Mouse (Mus musculus): ENCODE results near the gene Zfp853. TPM values are rescaled to one million over a fixed set of nuclear protein-coding genes. Genes with fewer than 3 reads are reported as not detected.
A peak's percentile ranks its signal among the peaks of the same experiment; 100 is the strongest.

Gene Zfp853
- polyA plus RNA-seq, 1 experiment from 2014 or later: not detected

DNA sequence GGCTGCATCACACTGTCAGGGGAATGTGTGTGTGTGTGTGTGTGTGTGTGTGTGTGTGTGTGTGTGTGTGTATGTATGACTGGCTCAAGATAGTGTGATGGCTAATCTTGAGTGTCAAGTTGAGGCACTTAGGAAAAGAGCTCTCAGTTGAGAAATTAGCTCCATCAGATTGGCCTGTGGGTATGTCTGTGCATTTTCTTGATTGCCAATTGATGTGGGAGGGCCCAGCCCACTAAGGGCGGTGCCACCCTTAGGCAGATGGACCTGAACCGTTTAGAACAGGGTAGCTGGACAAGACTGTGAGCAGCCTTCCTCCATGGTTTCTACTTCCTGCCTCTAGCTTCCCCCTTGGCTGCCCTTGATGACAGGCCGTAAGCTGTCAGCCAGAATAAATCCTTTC, 21.3 kb downstream of the Zfp853 start:
- 72% methylated on average over 3 of the region's 3 CpGs for WGBS
- Histone ChIP-seq H3K4me1 (ENCODE audit: control insufficient read depth, insufficient read depth, low read length) (no peaks in the 10 kb centered on the region; the same call in none of the 2 replicates), H3K9me3 (replicated peaks; ENCODE audit: control insufficient read depth, low read length) (no peaks in the 10 kb centered on the region), H3K36me3 (replicated peaks; ENCODE audit: control insufficient read depth, insufficient read depth, low read depth, low read length) (no peaks in the 10 kb centered on the region), H3K4me3 (ENCODE audit: low read depth, low read length) (no peak overlapping the region), H3K4me2 (ENCODE audit: low read depth, low read length) (no peak overlapping the region), H3K9ac (replicated peaks; ENCODE audit: low read length) (no peak overlapping the region), H3K27ac (replicated peaks; ENCODE audit: low read depth, low read length) (no peak overlapping the region), H3K27me3 (ENCODE audit: control insufficient read depth, insufficient read depth, low read length) (no peaks in the 10 kb centered on the region)
- ATAC-seq (replicated peaks; ENCODE audit: insufficient number of reproducible peaks, low FRiP score, low TSS enrichment, low read depth) (no peak), DNase-seq (ENCODE audit: low spot score) (no peak)

DNA sequence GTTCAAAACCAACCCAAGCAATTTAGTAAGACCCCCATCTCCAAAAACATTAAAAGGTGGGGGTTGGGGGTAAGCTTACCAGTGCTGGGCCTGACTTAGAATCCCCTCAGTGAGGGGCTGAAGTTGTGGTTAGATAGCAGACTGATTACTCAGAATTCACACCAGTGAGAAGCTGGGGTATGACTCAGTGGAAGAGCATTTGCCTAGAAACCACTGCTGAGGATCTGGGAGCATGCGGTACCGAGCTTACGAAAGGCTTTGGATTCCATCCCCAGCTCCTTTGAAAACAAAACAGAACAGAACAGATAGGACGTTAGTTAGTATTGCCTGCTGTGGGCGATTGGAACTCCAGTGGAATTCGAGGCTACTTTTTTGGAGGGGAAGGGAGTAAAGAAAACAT, 21.8 kb downstream of the Zfp853 start:
- Histone ChIP-seq H3K9ac (replicated peaks; ENCODE audit: low read length) (no peak overlapping the region), H3K27ac (replicated peaks; ENCODE audit: low read depth, low read length) (no peak overlapping the region), H3K9me3 (replicated peaks; ENCODE audit: control insufficient read depth, low read length) (no peaks in the 10 kb centered on the region), H3K36me3 (replicated peaks; ENCODE audit: control insufficient read depth, insufficient read depth, low read depth, low read length) (no peaks in the 10 kb centered on the region), H3K4me2 (ENCODE audit: low read depth, low read length) (no peak overlapping the region), H3K27me3 (ENCODE audit: control insufficient read depth, insufficient read depth, low read length) (no peaks in the 10 kb centered on the region), H3K4me1 (ENCODE audit: control insufficient read depth, insufficient read depth, low read length) (no peaks in the 10 kb centered on the region; the same call in none of the 2 replicates), H3K4me3 (ENCODE audit: low read depth, low read length) (no peak overlapping the region)
- WGBS: 87% methylated on average over 6 of the region's 6 CpGs
- ATAC-seq (replicated peaks; ENCODE audit: insufficient number of reproducible peaks, low FRiP score, low TSS enrichment, low read depth) (no peak), DNase-seq (ENCODE audit: low spot score) (no peak)

- Histone ChIP-seq H3K4me1 (ENCODE audit: control insufficient read depth, insufficient read depth, low read length) (no peaks in the 10 kb centered on the region; the same call in none of the 2 replicates), H3K4me3 (ENCODE audit: low read depth, low read length) (peak overlapping the region; percentile 96), H3K4me2 (ENCODE audit: low read depth, low read length) (peak overlapping the region; percentile 91), H3K27ac (replicated peaks; ENCODE audit: low read depth, low read length) (peak overlapping the region; percentile 65; the same call in 1 of the 2 replicates), H3K36me3 (replicated peaks; ENCODE audit: control insufficient read depth, insufficient read depth, low read depth, low read length) (no peaks in the 10 kb centered on the region), H3K27me3 (ENCODE audit: control insufficient read depth, insufficient read depth, low read length) (no peaks in the 10 kb centered on the region), H3K9me3 (replicated peaks; ENCODE audit: control insufficient read depth, low read length) (no peaks in the 10 kb centered on the region), H3K9ac (replicated peaks; ENCODE audit: low read length) (peak overlapping the region; percentile 94)
- WGBS: 4% methylated on average over 12 of the region's 12 CpGs
- peak; percentile 30; the same call in 1 of the 2 replicates for ATAC-seq (replicated peaks; ENCODE audit: insufficient number of reproducible peaks, low FRiP score, low TSS enrichment, low read depth)
- DNase-seq (ENCODE audit: low spot score): no peak
Measured at GRCm38 (mm10) chr5:143270151-143270519, 23.3 kb downstream of the Zfp853 start.

- H3K9me3 ChIP-seq (replicated peaks; ENCODE audit: control insufficient read depth, low read length): no peaks in the 10 kb centered on the region
- peak within 1 kb of the TSS; percentile 94 for H3K9ac ChIP-seq (replicated peaks; ENCODE audit: low read length)
- under 1% methylated on average over 76 of the region's 79 CpGs for WGBS
- ATAC-seq (replicated peaks; ENCODE audit: insufficient number of reproducible peaks, low FRiP score, low TSS enrichment, low read depth): peak; percentile 72
- H3K36me3 ChIP-seq (replicated peaks; ENCODE audit: control insufficient read depth, insufficient read depth, low read depth, low read length): no peaks in the 10 kb centered on the region
- H3K4me3 ChIP-seq (ENCODE audit: low read depth, low read length): peak within 1 kb of the TSS; percentile 96
- H3K4me1 ChIP-seq (ENCODE audit: control insufficient read depth, insufficient read depth, low read length): no peaks in the 10 kb centered on the region; the same call in none of the 2 replicates
- peak; percentile 75 for DNase-seq (ENCODE audit: low spot score)
- peak within 1 kb of the TSS; percentile 91 for H3K4me2 ChIP-seq (ENCODE audit: low read depth, low read length)
- peak within 1 kb of the TSS; percentile 65; the same call in 1 of the 2 replicates for H3K27ac ChIP-seq (replicated peaks; ENCODE audit: low read depth, low read length)
- H3K27me3 ChIP-seq (ENCODE audit: control insufficient read depth, insufficient read depth, low read length): no peaks in the 10 kb centered on the region
Measured at GRCm38 (mm10) chr5:143269363-143270150, 23.9 kb downstream of the Zfp853 start, which contains the start of gene Zfp316. Gene Zfp316, minus strand, starts transcription at chr5:143270022.

GRCm38 (mm10) chr5:143268985-143269362, 24.4 kb downstream of the Zfp853 start:
- H3K9me3 ChIP-seq (replicated peaks; ENCODE audit: control insufficient read depth, low read length): no peaks in the 10 kb centered on the region
- WGBS: 17% methylated on average over 8 of the region's 8 CpGs
- H3K9ac ChIP-seq (replicated peaks; ENCODE audit: low read length): peak overlapping the region; percentile 94
- DNase-seq (ENCODE audit: low spot score): no peak
- H3K4me2 ChIP-seq (ENCODE audit: low read depth, low read length): peak overlapping the region; percentile 91
- no peak overlapping the region for H3K27ac ChIP-seq (replicated peaks; ENCODE audit: low read depth, low read length)
- H3K4me1 ChIP-seq (ENCODE audit: control insufficient read depth, insufficient read depth, low read length): no peaks in the 10 kb centered on the region; the same call in none of the 2 replicates
- no peak for ATAC-seq (replicated peaks; ENCODE audit: insufficient number of reproducible peaks, low FRiP score, low TSS enrichment, low read depth)
- peak overlapping the region; percentile 96 for H3K4me3 ChIP-seq (ENCODE audit: low read depth, low read length)
- H3K27me3 ChIP-seq (ENCODE audit: control insufficient read depth, insufficient read depth, low read length): no peaks in the 10 kb centered on the region
- no peaks in the 10 kb centered on the region; the same call in 1 of the 2 replicates for H3K36me3 ChIP-seq (replicated peaks; ENCODE audit: control insufficient read depth, insufficient read depth, low read depth, low read length)

DNA sequence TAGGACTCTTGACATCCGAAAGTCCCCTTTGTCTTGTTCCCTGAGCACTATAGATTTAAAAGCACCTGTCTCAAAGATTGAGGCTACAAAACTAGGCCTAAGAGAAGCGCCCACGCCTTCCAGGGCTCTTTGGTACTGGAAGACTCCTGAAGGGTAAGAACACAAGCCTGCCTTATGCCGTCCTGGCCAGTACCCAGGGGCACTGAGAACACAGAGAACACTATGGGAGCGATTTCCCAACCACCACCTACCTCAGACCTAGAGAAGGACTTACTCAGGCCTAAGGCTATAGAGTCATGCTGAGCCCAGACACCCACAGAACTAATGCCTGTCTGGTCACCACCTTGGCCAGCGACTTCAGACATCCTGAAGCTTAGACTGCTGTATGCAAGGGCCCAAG, 26.6 kb downstream of the Zfp853 start:
- Histone ChIP-seq H3K4me2 (ENCODE audit: low read depth, low read length) (no peak overlapping the region), H3K36me3 (replicated peaks; ENCODE audit: control insufficient read depth, insufficient read depth, low read depth, low read length) (no peaks in the 10 kb centered on the region; the same call in none of the 2 replicates)
- WGBS: 86% methylated on average over 6 of the region's 6 CpGs

GRCm38 (mm10) chr5:143265409-143265808, 28.0 kb downstream of the Zfp853 start:
- H3K9me3 ChIP-seq (replicated peaks; ENCODE audit: control insufficient read depth, low read length): no peaks in the 10 kb centered on the region
- H3K36me3 ChIP-seq (replicated peaks; ENCODE audit: control insufficient read depth, insufficient read depth, low read depth, low read length): no peaks in the 10 kb centered on the region; the same call in none of the 2 replicates
- no peak overlapping the region for H3K9ac ChIP-seq (replicated peaks; ENCODE audit: low read length)
- ATAC-seq (replicated peaks; ENCODE audit: insufficient number of reproducible peaks, low FRiP score, low TSS enrichment, low read depth): no peak
- no peaks in the 10 kb centered on the region for H3K27me3 ChIP-seq (ENCODE audit: control insufficient read depth, insufficient read depth, low read length)
- WGBS: 75% methylated on average over 1 of the region's 1 CpGs
- no peak overlapping the region for H3K4me3 ChIP-seq (ENCODE audit: low read depth, low read length)
- H3K27ac ChIP-seq (replicated peaks; ENCODE audit: low read depth, low read length): no peak overlapping the region
- no peak for DNase-seq (ENCODE audit: low spot score)
- no peak overlapping the region for H3K4me2 ChIP-seq (ENCODE audit: low read depth, low read length)
- no peaks in the 10 kb centered on the region; the same call in none of the 2 replicates for H3K4me1 ChIP-seq (ENCODE audit: control insufficient read depth, insufficient read depth, low read length)

More for the DNA sequence above, 26.6 kb downstream of the Zfp853 start:
- Histone ChIP-seq H3K4me1 (ENCODE audit: control insufficient read depth, insufficient read depth, low read length) (no peaks in the 10 kb centered on the region; the same call in none of the 2 replicates), H3K9ac (replicated peaks; ENCODE audit: low read length) (no peak overlapping the region), H3K27me3 (ENCODE audit: control insufficient read depth, insufficient read depth, low read length) (no peaks in the 10 kb centered on the region), H3K9me3 (replicated peaks; ENCODE audit: control insufficient read depth, low read length) (no peaks in the 10 kb centered on the region), H3K4me3 (ENCODE audit: low read depth, low read length) (no peak overlapping the region), H3K27ac (replicated peaks; ENCODE audit: low read depth, low read length) (no peak overlapping the region)
- ATAC-seq (replicated peaks; ENCODE audit: insufficient number of reproducible peaks, low FRiP score, low TSS enrichment, low read depth): no peak
- no peak for DNase-seq (ENCODE audit: low spot score)

- Histone ChIP-seq H3K4me3 (ENCODE audit: low read depth, low read length) (no peak overlapping the region), H3K9ac (replicated peaks; ENCODE audit: low read length) (no peak overlapping the region), H3K27me3 (ENCODE audit: control insufficient read depth, insufficient read depth, low read length) (no peaks in the 10 kb centered on the region), H3K36me3 (replicated peaks; ENCODE audit: control insufficient read depth, insufficient read depth, low read depth, low read length) (no peaks in the 10 kb centered on the region; the same call in none of the 2 replicates), H3K4me1 (ENCODE audit: control insufficient read depth, insufficient read depth, low read length) (no peaks in the 10 kb centered on the region; the same call in none of the 2 replicates), H3K4me2 (ENCODE audit: low read depth, low read length) (no peak overlapping the region), H3K27ac (replicated peaks; ENCODE audit: low read depth, low read length) (no peak overlapping the region), H3K9me3 (replicated peaks; ENCODE audit: control insufficient read depth, low read length) (no peaks in the 10 kb centered on the region)
- DNase-seq (ENCODE audit: low spot score): no peak
- 88% methylated on average over 10 of the region's 10 CpGs for WGBS
- ATAC-seq (replicated peaks; ENCODE audit: insufficient number of reproducible peaks, low FRiP score, low TSS enrichment, low read depth): no peak
Measured at GRCm38 (mm10) chr5:143264689-143265088, 28.7 kb downstream of the Zfp853 start.
